Mouse (Mus musculus): ENCODE data around the gene Vwde.

DNA sequence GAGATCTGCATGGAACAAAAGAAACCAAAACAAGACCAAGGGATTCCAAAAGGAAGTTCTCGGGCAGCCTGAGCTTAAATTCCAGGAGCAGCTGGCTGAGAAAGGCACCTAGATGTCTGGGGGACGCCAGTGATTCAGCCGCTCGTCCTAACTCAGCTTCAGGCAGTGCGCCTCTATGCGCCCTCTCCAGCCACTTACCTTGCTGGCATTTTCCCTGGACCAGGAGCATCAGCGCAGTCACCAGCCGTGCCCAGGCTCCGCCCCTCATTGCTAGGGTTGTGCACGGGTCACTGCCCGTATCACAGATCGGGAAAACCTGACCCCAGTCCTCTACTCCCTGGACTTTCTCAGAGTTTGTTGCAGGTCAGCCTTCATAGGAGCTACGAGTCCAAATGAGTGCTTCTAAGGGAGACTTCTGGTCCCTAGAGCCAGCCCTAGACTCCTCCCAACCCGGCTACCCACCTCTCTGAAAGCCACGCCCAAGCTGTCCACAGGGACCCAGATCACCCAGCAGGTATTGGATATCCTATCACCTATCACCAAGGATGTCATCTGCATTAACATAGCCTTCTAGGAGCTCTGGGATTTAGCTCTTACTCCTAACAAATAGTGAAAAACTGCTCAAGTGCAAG, at the start of gene Vwde:
- TF ChIP-seq POLR2A (IDR thresholded peaks at IDR 0.05; ENCODE audit: low read depth, low read length) (no peak), CTCF (IDR thresholded peaks at IDR 0.05; ENCODE audit: extremely low read depth, insufficient read length, insufficient replicate concordance, low read depth, low read length) (no peak)
